Mouse (Mus musculus): ENCODE results near the gene E2f8.

DNA sequence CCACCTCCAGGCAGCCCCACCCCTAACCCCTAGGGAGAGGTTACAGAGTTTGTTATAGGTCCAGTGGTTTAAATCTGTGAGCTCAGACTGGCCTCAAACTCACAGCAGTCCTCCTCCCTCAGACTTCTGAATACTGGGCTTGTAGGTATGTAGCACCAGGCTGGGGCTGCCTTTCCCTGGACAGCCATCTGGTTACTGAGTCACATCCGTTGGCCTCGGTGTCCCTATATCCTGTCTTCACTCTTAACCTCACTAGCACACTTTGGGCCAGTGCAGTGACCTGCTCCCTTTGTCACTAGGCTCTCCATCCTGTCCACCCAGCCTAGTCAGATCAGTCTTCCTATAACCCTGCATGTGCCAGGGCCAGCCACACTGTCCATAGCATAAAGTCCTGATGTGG, 7.4 kb upstream of the E2f8 start:
- TF ChIP-seq CTCF (IDR thresholded peaks at IDR 0.05; ENCODE audit: control insufficient read depth, insufficient read depth, low read length) (no peak), POLR2A (IDR thresholded peaks at IDR 0.05; ENCODE audit: borderline replicate concordance, control insufficient read depth, low read depth, low read length) (no peak)

Data from bone marrow, adult 2 months (tissue).